ENCODE assay signal across 9 mouse cellular contexts in genomic region chr8:105607062-105607461, GRCm38 (mm10). TPM values are rescaled to one million over a fixed set of nuclear protein-coding genes. Genes with fewer than 3 reads are reported as not detected.
DNase-seq lines count a peak whose midpoint lies in the region; ATAC-seq and TF ChIP-seq lines count a peak whose summit lies in the region.
"Had no signal": no experiment of that assay in that cellular context is flagged by ENCODE, and none has a peak within 500 bp of the region (broad histone marks: within the 10 kb centered on the region; RNA-seq: fewer than 3 reads in every experiment).

No protein-coding gene starts in this region.

- H3K9me3 ChIP-seq in embryonic facial prominence, embryonic 13.5 days = no peaks in the 10 kb centered on the region
- no peaks in the 10 kb centered on the region for H3K9me3 ChIP-seq in hindbrain, embryonic 16.5 days (ENCODE audit: control insufficient read depth, low read length)
- no peaks in the 10 kb centered on the region for H3K9me3 ChIP-seq in midbrain, postnatal 0 days (ENCODE audit: low read length)

- peak overlapping the region; percentile 98 for H3K4me2 ChIP-seq in embryonic facial prominence, embryonic 13.5 days
- peak overlapping the region; percentile 69 for H3K4me2 ChIP-seq in hindbrain, embryonic 16.5 days (ENCODE audit: low read length)
- peak overlapping the region; percentile 90 for H3K4me2 ChIP-seq in midbrain, postnatal 0 days (ENCODE audit: low read depth, low read length, poor library complexity, severe bottlenecking)

- no peak for DNase-seq in lung, adult 2 months
- no peak for DNase-seq in lung, postnatal 25 days (ENCODE audit: low spot score)
- no peak for DNase-seq in midbrain, postnatal 0 days (ENCODE audit: low spot score)
- DNase-seq in cerebellum, postnatal 4 days (ENCODE audit: low spot score in 2 of 2) = no peak
- no peak for DNase-seq in ovary, postnatal 14 days (ENCODE audit: low spot score)

- no peak for TF ChIP-seq CTCF in lung, adult 2 months (IDR thresholded peaks at IDR 0.05; ENCODE audit: insufficient read depth, low read length)
- no peak for TF ChIP-seq CTCF in midbrain, postnatal 0 days (IDR thresholded peaks at IDR 0.05)

- no peaks in the 10 kb centered on the region for H3K36me3 ChIP-seq in embryonic facial prominence, embryonic 13.5 days
- H3K36me3 ChIP-seq in hindbrain, embryonic 16.5 days (ENCODE audit: control insufficient read depth, insufficient read depth, low read length) = no peaks in the 10 kb centered on the region
- 0 out of 2 replicates have a peak, but pooled peaks cover 3% of the 10 kb centered on the region for H3K36me3 ChIP-seq in midbrain, postnatal 0 days (ENCODE audit: insufficient read depth, low read length)

- H3K27ac ChIP-seq in embryonic facial prominence, embryonic 13.5 days = peak overlapping the region; percentile 11; the same call in 1 of the 2 replicates
- H3K27ac ChIP-seq in hindbrain, embryonic 16.5 days (ENCODE audit: low read depth, low read length) = peak overlapping the region; percentile 93
- peak overlapping the region; percentile 95 for H3K27ac ChIP-seq in midbrain, postnatal 0 days (ENCODE audit: low read depth, low read length)

- no peak for TF ChIP-seq POLR2A in lung, adult 2 months (IDR thresholded peaks at IDR 0.05; ENCODE audit: borderline replicate concordance, extremely low read depth, low read depth, low read length)

- H3K9ac ChIP-seq in embryonic facial prominence, embryonic 13.5 days = peak overlapping the region; percentile 89
- peak overlapping the region; percentile 96 for H3K9ac ChIP-seq in hindbrain, embryonic 16.5 days (ENCODE audit: low read depth, low read length)
- H3K9ac ChIP-seq in midbrain, postnatal 0 days (replicated peaks; ENCODE audit: low read length, poor library complexity, severe bottlenecking) = peak overlapping the region; percentile 98

- peak overlapping the region; percentile 85 for H3K4me3 ChIP-seq in lung, adult 2 months (replicated peaks; ENCODE audit: extremely low read depth, low read depth, low read length)
- peak overlapping the region; percentile 82 for H3K4me3 ChIP-seq in embryonic facial prominence, embryonic 13.5 days
- H3K4me3 ChIP-seq in hindbrain, embryonic 16.5 days (ENCODE audit: low read length) = peak overlapping the region; percentile 85
- H3K4me3 ChIP-seq in midbrain, postnatal 0 days (ENCODE audit: low read depth, low read length) = peak overlapping the region; percentile 94

- WGBS in lung, adult 2 months = 7% methylated on average over 10 of the region's 10 CpGs
- WGBS in embryonic facial prominence, embryonic 13.5 days = 9% methylated on average over 10 of the region's 10 CpGs
- 5% methylated on average over 10 of the region's 10 CpGs for WGBS in hindbrain, embryonic 16.5 days
- WGBS in midbrain, postnatal 0 days = 6% methylated on average over 10 of the region's 10 CpGs

- ATAC-seq in embryonic facial prominence, embryonic 13.5 days (ENCODE audit: insufficient number of reproducible peaks, insufficient read depth, low FRiP score, low TSS enrichment, low read depth) = no peak
- no peak for ATAC-seq in hindbrain, embryonic 16.5 days
- no peak for ATAC-seq in midbrain, postnatal 0 days (ENCODE audit: low FRiP score)
- ATAC-seq in megakaryocyte progenitor cell, adult 5-6 weeks (replicated peaks; ENCODE audit: poor library complexity) = no peak

- H3K4me1 ChIP-seq in lung, adult 2 months (ENCODE audit: control insufficient read depth, insufficient read depth, low read length) = peaks cover 14% of the 10 kb centered on the region
- H3K4me1 ChIP-seq in embryonic facial prominence, embryonic 13.5 days = peaks cover 25% of the 10 kb centered on the region
- peaks cover 14% of the 10 kb centered on the region for H3K4me1 ChIP-seq in hindbrain, embryonic 16.5 days (ENCODE audit: control insufficient read depth, insufficient read depth, low read depth, low read length)
- peaks cover 4% of the 10 kb centered on the region; the same call in 1 of the 2 replicates for H3K4me1 ChIP-seq in midbrain, postnatal 0 days (ENCODE audit: insufficient read depth, low read length)

- H3K27me3 ChIP-seq in embryonic facial prominence, embryonic 13.5 days = peaks cover 4% of the 10 kb centered on the region
- H3K27me3 ChIP-seq in hindbrain, embryonic 16.5 days (replicated peaks; ENCODE audit: control insufficient read depth, insufficient read depth, low read length) = no peaks in the 10 kb centered on the region
- H3K27me3 ChIP-seq in midbrain, postnatal 0 days (ENCODE audit: insufficient read depth, low read length) = no peaks in the 10 kb centered on the region; the same call in 1 of the 2 replicates

RNA-seq across cellular contexts. Expression of gene Ripor1, which starts 2.0 kb away (rescaled TPM):
- polyA plus RNA-seq in lung, adult 2 months (2012; rRNA removed) = 71.7 and 74.9 TPM in 2 replicates
- 18.6 and 18.7 TPM in 2 replicates for polyA plus RNA-seq in embryonic facial prominence, embryonic 13.5 days (2015; fragmentation: Nextera tagmentation; extraction: Ambion mirVana)
- polyA plus RNA-seq in hindbrain, embryonic 16.5 days (2015; fragmentation: Nextera tagmentation; extraction: Ambion mirVana) = 37.2 and 41.7 TPM in 2 replicates
- 12.6 and 16.1 TPM in 2 replicates for total RNA-seq in midbrain, postnatal 0 days (2014; rRNA removed)
- polyA plus RNA-seq in midbrain, postnatal 0 days (2015; fragmentation: Nextera tagmentation; extraction: Ambion mirVana) = 32.6 and 32.7 TPM in 2 replicates
- 46.9 and 53.0 TPM in 2 replicates for total RNA-seq in megakaryocyte progenitor cell, adult 5-6 weeks (2015)
- 6.4 and 6.6 TPM in 2 replicates for total RNA-seq in megakaryocyte progenitor cell, adult 5-6 weeks (2017)

RNA-seq across cellular contexts. Expression of gene Ctcf, which starts 29.3 kb away (rescaled TPM):
- polyA plus RNA-seq in lung, adult 2 months (2012; rRNA removed) = 17.2 and 17.9 TPM in 2 replicates
- polyA plus RNA-seq in embryonic facial prominence, embryonic 13.5 days (2015; fragmentation: Nextera tagmentation; extraction: Ambion mirVana) = 136 and 146 TPM in 2 replicates
- 92.7 and 93.4 TPM in 2 replicates for polyA plus RNA-seq in hindbrain, embryonic 16.5 days (2015; fragmentation: Nextera tagmentation; extraction: Ambion mirVana)
- total RNA-seq in midbrain, postnatal 0 days (2014; rRNA removed) = 40.2 and 44.2 TPM in 2 replicates
- polyA plus RNA-seq in midbrain, postnatal 0 days (2015; fragmentation: Nextera tagmentation; extraction: Ambion mirVana) = 73.0 and 81.9 TPM in 2 replicates
- 95.7 and 103 TPM in 2 replicates for total RNA-seq in megakaryocyte progenitor cell, adult 5-6 weeks (2015)
- 88.1 and 104 TPM in 2 replicates for total RNA-seq in megakaryocyte progenitor cell, adult 5-6 weeks (2017)

RNA-seq across cellular contexts. Expression of gene Agrp, which starts 30.1 kb away (rescaled TPM):
- 1.7 TPM in 2 replicates for polyA plus RNA-seq in lung, adult 2 months (2012; rRNA removed)
- polyA plus RNA-seq in embryonic facial prominence, embryonic 13.5 days (2015; fragmentation: Nextera tagmentation; extraction: Ambion mirVana) = 0.90 and 2.1 TPM in 2 replicates
- 0.75 and 1.4 TPM in 2 replicates for polyA plus RNA-seq in hindbrain, embryonic 16.5 days (2015; fragmentation: Nextera tagmentation; extraction: Ambion mirVana)
- total RNA-seq in midbrain, postnatal 0 days (2014; rRNA removed) = not detected in 2 replicates
- polyA plus RNA-seq in midbrain, postnatal 0 days (2015; fragmentation: Nextera tagmentation; extraction: Ambion mirVana) = 3.2 and 7.6 TPM in 2 replicates
- total RNA-seq in megakaryocyte progenitor cell, adult 5-6 weeks (2015) = not detected in 2 replicates
- not detected in 2 replicates for total RNA-seq in megakaryocyte progenitor cell, adult 5-6 weeks (2017)
- total RNA-seq: left cerebral cortex, postnatal 10 days had no signal

RNA-seq across cellular contexts. Expression of gene Atp6v0d1, which starts 41.2 kb away (rescaled TPM):
- polyA plus RNA-seq in lung, adult 2 months (2012; rRNA removed) = 101 and 121 TPM in 2 replicates
- polyA plus RNA-seq in embryonic facial prominence, embryonic 13.5 days (2015; fragmentation: Nextera tagmentation; extraction: Ambion mirVana) = 78.4 and 80.4 TPM in 2 replicates
- 250 and 273 TPM in 2 replicates for polyA plus RNA-seq in hindbrain, embryonic 16.5 days (2015; fragmentation: Nextera tagmentation; extraction: Ambion mirVana)
- 214 and 238 TPM in 2 replicates for total RNA-seq in midbrain, postnatal 0 days (2014; rRNA removed)
- 272 and 300 TPM in 2 replicates for polyA plus RNA-seq in midbrain, postnatal 0 days (2015; fragmentation: Nextera tagmentation; extraction: Ambion mirVana)
- 137 and 142 TPM in 2 replicates for total RNA-seq in megakaryocyte progenitor cell, adult 5-6 weeks (2015)
- 50.5 and 56.6 TPM in 2 replicates for total RNA-seq in megakaryocyte progenitor cell, adult 5-6 weeks (2017)

Comparison
In these comparisons a context has a peak if more than half of its experiments do, and no peak if none do; other contexts are left out.
1. H3K27ac ChIP-seq: peak in every context shown above with its lines; median percentile 95 in midbrain, postnatal 0 days; 93 in hindbrain, embryonic 16.5 days; 11 in embryonic facial prominence, embryonic 13.5 days.